Mouse (Mus musculus) cerebellum, adult 11 months (tissue): Measurements from ENCODE around the gene Tmem54.

ENCODE experiments used
- DNase-seq: peaks from one replicate; pipeline ENCODE4 v3.0.0; 2022

Tmem54 gene

DNA sequence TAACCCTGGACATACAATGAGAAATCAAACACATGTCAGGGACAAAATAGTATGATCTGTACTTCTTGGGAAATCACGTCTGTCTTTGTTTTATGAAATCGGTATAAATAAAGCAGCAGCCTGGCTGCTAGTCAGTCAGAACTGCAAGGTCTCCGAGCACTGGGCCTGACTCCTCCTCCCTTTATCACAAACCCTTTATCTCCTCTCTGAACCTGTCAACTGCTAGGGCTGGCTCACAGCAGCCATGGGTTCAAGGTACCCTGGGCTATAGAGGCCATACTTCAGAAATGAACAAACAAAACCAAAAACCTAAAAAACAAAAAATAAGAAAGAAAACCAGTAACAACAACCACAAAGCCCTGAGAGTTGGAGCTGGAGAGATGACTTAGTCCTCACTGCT lies 53.2 kb downstream of the Tmem54 start:
- no peak for DNase-seq

DNA sequence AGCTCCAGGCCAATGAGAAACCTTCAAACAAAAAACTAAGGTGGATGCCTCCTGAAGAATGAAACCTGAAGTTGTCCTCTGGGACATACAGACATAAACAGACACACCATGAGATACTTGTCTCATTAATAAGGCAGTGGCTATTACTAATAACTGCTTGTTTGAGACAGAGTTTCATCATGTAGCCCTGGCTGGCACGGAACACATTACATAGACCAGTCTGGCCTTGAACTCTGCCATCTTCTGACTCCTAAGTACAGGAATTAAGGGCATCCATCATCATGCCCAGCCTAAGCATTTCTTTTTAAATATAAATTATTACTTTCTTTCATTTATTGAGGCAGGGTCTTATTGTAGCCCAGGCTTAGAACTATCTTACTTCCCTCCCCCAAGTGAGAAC lies 55.7 kb downstream of the Tmem54 start:
- no peak for DNase-seq
